Mouse (Mus musculus): ENCODE measurements around the gene Jdp2. TPM values are rescaled to one million over a fixed set of nuclear protein-coding genes. Genes with fewer than 3 reads are reported as not detected.

Gene Jdp2
- total and polyA plus RNA-seq, 2 experiments from 2014 or later: 0.89 to 15.4 TPM

GRCm38 (mm10) chr12:85619283-85619897 is 20.6 kb downstream of the Jdp2 start:
- no peaks in the 10 kb centered on the region for H3K9me3 ChIP-seq (ENCODE audit: low read length)
- 50% methylated on average over 7 of the region's 7 CpGs for WGBS
- H3K27me3 ChIP-seq (ENCODE audit: insufficient read depth, low read length): no peaks in the 10 kb centered on the region
- peak; percentile 46 for DNase-seq (ENCODE audit: low spot score)
- no peak for TF ChIP-seq CTCF (IDR thresholded peaks at IDR 0.05; ENCODE audit: low read depth)
- peaks cover 5% of the 10 kb centered on the region; the same call in 1 of the 2 replicates for H3K36me3 ChIP-seq (ENCODE audit: insufficient read depth, low read length)
- peaks cover 16% of the 10 kb centered on the region for H3K4me1 ChIP-seq (ENCODE audit: insufficient read depth, low read length)
- H3K4me2 ChIP-seq (ENCODE audit: low read depth, low read length): no peak overlapping the region
- ATAC-seq: peak; percentile 42; the same call in 1 of the 2 replicates
- no peak overlapping the region for H3K4me3 ChIP-seq (ENCODE audit: low read length)
- H3K27ac ChIP-seq: peak overlapping the region; percentile 37
- no peak overlapping the region for H3K9ac ChIP-seq (replicated peaks; ENCODE audit: low read length)

DNA sequence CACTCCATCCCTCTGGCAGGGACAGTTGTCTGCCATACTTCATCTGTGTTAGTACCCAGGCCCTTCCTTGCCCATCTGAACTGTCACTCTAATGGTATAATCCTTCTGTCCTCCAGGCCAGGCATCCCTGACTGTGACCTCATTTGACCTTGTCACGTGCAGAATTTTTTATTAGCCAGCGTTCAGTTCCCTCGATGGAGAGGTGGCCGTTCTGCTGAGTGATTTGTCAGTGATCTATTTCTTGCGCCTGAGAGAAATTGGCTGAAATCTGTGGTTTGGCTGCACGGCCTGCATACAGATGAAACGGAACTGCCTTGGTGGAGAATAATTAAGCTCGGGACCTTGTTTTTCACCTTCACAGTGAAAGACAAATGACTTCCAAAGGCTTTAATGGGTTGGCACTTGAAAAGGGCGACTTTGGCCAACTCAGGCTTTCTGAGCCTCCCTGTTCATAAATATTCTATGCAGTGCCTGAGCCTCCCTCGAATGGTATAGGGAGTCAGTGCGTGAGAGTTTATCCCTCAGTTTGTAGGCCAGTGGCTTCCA is 21.1 kb downstream of the Jdp2 start:
- TF ChIP-seq CTCF (IDR thresholded peaks at IDR 0.05; ENCODE audit: low read depth): no peak
- H3K4me2 ChIP-seq (ENCODE audit: low read depth, low read length): no peak overlapping the region
- H3K4me1 ChIP-seq (ENCODE audit: insufficient read depth, low read length): peaks cover 16% of the 10 kb centered on the region
- H3K9me3 ChIP-seq (ENCODE audit: low read length): no peaks in the 10 kb centered on the region
- H3K4me3 ChIP-seq (ENCODE audit: low read length): no peak overlapping the region
- no peak overlapping the region for H3K9ac ChIP-seq (replicated peaks; ENCODE audit: low read length)
- DNase-seq (ENCODE audit: low spot score): peak; percentile 74
- peak; percentile 48; the same call in 1 of the 2 replicates for ATAC-seq
- H3K27me3 ChIP-seq (ENCODE audit: insufficient read depth, low read length): no peaks in the 10 kb centered on the region
- H3K27ac ChIP-seq: peak overlapping the region; percentile 37
- WGBS: 24% methylated on average over 11 of the region's 11 CpGs
- H3K36me3 ChIP-seq (ENCODE audit: insufficient read depth, low read length): peaks cover 5% of the 10 kb centered on the region; the same call in 1 of the 2 replicates

GRCm38 (mm10) chr12:85621027-85621426 is 22.2 kb downstream of the Jdp2 start:
- no peak for TF ChIP-seq CTCF (IDR thresholded peaks at IDR 0.05; ENCODE audit: low read depth)
- Histone ChIP-seq H3K4me1 (ENCODE audit: insufficient read depth, low read length) (peaks cover 16% of the 10 kb centered on the region), H3K27ac (peak overlapping the region; percentile 49), H3K4me3 (ENCODE audit: low read length) (no peak overlapping the region), H3K9ac (replicated peaks; ENCODE audit: low read length) (no peak overlapping the region), H3K36me3 (ENCODE audit: insufficient read depth, low read length) (no peaks in the 10 kb centered on the region), H3K4me2 (ENCODE audit: low read depth, low read length) (no peak overlapping the region), H3K9me3 (ENCODE audit: low read length) (no peaks in the 10 kb centered on the region), H3K27me3 (ENCODE audit: insufficient read depth, low read length) (no peaks in the 10 kb centered on the region)
- DNase-seq (ENCODE audit: low spot score) (no peak), ATAC-seq (no peak)
- 43% methylated on average over 6 of the region's 6 CpGs for WGBS

DNA sequence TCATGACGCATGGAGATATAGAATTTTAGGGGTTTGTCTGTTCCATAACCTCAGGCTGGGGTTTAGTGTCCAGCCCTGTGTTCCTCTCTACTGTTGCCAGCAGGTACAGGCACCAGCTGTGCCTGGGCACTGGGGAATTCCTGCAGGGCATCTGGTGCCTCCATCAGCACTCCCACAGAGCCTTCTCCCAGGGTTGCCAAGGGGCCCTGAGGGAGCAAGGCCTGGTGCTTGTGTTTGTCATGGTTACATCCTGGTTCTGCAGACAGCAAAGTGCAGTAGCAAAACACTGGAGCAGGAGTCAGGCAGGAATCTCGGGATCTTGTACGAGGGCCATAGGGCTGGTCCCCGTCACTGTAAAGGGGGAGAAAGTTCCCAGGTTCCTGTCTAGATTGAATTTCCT is 22.8 kb downstream of the Jdp2 start:
- no peak for TF ChIP-seq CTCF (IDR thresholded peaks at IDR 0.05; ENCODE audit: low read depth)
- Histone ChIP-seq H3K27ac (no peak overlapping the region), H3K9me3 (ENCODE audit: low read length) (no peaks in the 10 kb centered on the region), H3K4me3 (ENCODE audit: low read length) (no peak overlapping the region), H3K4me1 (ENCODE audit: insufficient read depth, low read length) (peaks cover 16% of the 10 kb centered on the region), H3K27me3 (ENCODE audit: insufficient read depth, low read length) (no peaks in the 10 kb centered on the region), H3K36me3 (ENCODE audit: insufficient read depth, low read length) (no peaks in the 10 kb centered on the region), H3K4me2 (ENCODE audit: low read depth, low read length) (no peak overlapping the region), H3K9ac (replicated peaks; ENCODE audit: low read length) (no peak overlapping the region)
- 78% methylated on average over 4 of the region's 4 CpGs for WGBS
- no peak for DNase-seq (ENCODE audit: low spot score)
- no peak for ATAC-seq

DNA sequence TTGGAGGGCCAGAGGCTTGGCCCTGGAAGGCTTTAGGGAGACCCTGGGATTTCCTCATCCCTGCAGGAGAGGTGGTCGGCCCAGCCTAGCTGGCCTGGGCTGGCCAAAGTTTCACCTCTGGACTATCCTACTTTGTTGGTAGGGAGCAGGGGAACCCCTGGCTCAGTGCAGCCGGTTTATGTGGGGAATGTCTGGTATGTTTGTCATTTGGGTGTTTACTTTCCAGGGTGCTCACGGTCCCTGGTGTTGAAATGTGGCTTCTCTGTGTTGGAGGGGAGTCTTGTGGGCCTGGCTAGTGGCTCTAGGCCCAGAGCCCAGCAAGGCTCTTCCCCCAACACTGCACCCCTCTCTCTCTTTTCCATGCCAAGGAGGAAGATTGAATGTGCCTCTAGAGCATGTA is 24.9 kb downstream of the Jdp2 start:
- Histone ChIP-seq H3K4me1 (ENCODE audit: insufficient read depth, low read length) (peaks cover 16% of the 10 kb centered on the region), H3K4me3 (ENCODE audit: low read length) (no peak overlapping the region), H3K4me2 (ENCODE audit: low read depth, low read length) (no peak overlapping the region), H3K27ac (no peak overlapping the region), H3K9me3 (ENCODE audit: low read length) (no peaks in the 10 kb centered on the region), H3K27me3 (ENCODE audit: insufficient read depth, low read length) (no peaks in the 10 kb centered on the region), H3K36me3 (ENCODE audit: insufficient read depth, low read length) (no peaks in the 10 kb centered on the region), H3K9ac (replicated peaks; ENCODE audit: low read length) (no peak overlapping the region)
- DNase-seq (ENCODE audit: low spot score): no peak
- WGBS: 54% methylated on average over 3 of the region's 3 CpGs
- no peak for ATAC-seq
- no peak for TF ChIP-seq CTCF (IDR thresholded peaks at IDR 0.05; ENCODE audit: low read depth)

DNA sequence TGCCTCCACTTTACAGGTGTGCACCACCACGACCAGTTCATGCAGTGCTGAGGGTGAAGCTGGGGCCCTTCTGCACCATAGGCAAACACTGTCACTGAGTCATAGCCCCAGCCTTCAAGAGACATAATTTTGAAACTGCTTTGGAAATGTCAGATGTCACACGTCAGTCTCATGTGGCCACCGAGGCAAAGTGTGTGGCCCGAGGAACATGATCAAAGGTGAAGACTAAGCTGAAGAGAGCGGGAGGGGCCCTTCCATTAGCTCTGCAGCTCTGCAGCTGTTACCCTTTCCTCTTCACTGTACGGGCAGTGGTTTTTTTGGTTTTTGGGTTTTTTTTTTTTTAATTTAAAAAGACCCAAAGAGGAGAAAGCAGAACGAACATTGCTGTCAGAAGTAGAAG is 25.8 kb downstream of the Jdp2 start:
- DNase-seq (ENCODE audit: low spot score): no peak
- TF ChIP-seq CTCF (IDR thresholded peaks at IDR 0.05; ENCODE audit: low read depth): no peak
- 91% methylated on average over 7 of the region's 7 CpGs for WGBS
- Histone ChIP-seq H3K27me3 (ENCODE audit: insufficient read depth, low read length) (no peaks in the 10 kb centered on the region), H3K4me3 (ENCODE audit: low read length) (no peak overlapping the region), H3K9ac (replicated peaks; ENCODE audit: low read length) (no peak overlapping the region), H3K36me3 (ENCODE audit: insufficient read depth, low read length) (no peaks in the 10 kb centered on the region), H3K4me2 (ENCODE audit: low read depth, low read length) (no peak overlapping the region), H3K9me3 (ENCODE audit: low read length) (no peaks in the 10 kb centered on the region), H3K4me1 (ENCODE audit: insufficient read depth, low read length) (peaks cover 11% of the 10 kb centered on the region), H3K27ac (no peak overlapping the region)
- ATAC-seq: no peak

- no peak overlapping the region for H3K4me3 ChIP-seq (ENCODE audit: low read length)
- no peaks in the 10 kb centered on the region for H3K9me3 ChIP-seq (ENCODE audit: low read length)
- no peaks in the 10 kb centered on the region for H3K27me3 ChIP-seq (ENCODE audit: insufficient read depth, low read length)
- no peak for DNase-seq (ENCODE audit: low spot score)
- H3K9ac ChIP-seq (replicated peaks; ENCODE audit: low read length): no peak overlapping the region
- peaks cover 3% of the 10 kb centered on the region for H3K4me1 ChIP-seq (ENCODE audit: insufficient read depth, low read length)
- WGBS: 55% methylated on average over 5 of the region's 5 CpGs
- H3K36me3 ChIP-seq (ENCODE audit: insufficient read depth, low read length): no peaks in the 10 kb centered on the region
- no peak overlapping the region for H3K4me2 ChIP-seq (ENCODE audit: low read depth, low read length)
- ATAC-seq: no peak
- H3K27ac ChIP-seq: no peak overlapping the region
- no peak for TF ChIP-seq CTCF (IDR thresholded peaks at IDR 0.05; ENCODE audit: low read depth)
Measured at GRCm38 (mm10) chr12:85625852-85626251, 27.0 kb downstream of the Jdp2 start.

All from hindbrain, postnatal 0 days (tissue).